Mouse (Mus musculus): ENCODE measurements around the gene Gm6583.

- peak; percentile 79 for TF ChIP-seq CTCF (IDR thresholded peaks at IDR 0.05; ENCODE audit: low read depth)
- TF ChIP-seq EP300 (IDR thresholded peaks at IDR 0.05; ENCODE audit: low read depth) = no peak
Observed at GRCm38 (mm10) chr5:112335473-112335872, 20.4 kb downstream of the Gm6583 start.

Data from liver, postnatal 0 days (tissue).